Mouse (Mus musculus) olfactory bulb, adult 2 months (tissue): ENCODE data around the gene Insm1. TPM values are rescaled to one million over a fixed set of nuclear protein-coding genes. Genes with fewer than 3 reads are reported as not detected.

Experiments used
- H3K27ac ChIP-seq: fragments of 200-500 bp; 2 replicates; pipeline ENCODE4 v1.5.1; 2012; ENCODE audit warnings: low read depth, low read length; ENCODE audit not compliant: insufficient read depth
- H3K4me1 ChIP-seq: fragments of 200-500 bp; 2 replicates; pipeline ENCODE4 v1.6.1; 2012; ENCODE audit warnings: low read length; ENCODE audit not compliant: control insufficient read depth, insufficient read depth
- H3K4me3 ChIP-seq: fragments of 200-500 bp; 2 replicates; pipeline ENCODE4 v1.5.1; 2012; ENCODE audit warnings: mild to moderate bottlenecking, low read depth, low read length, moderate library complexity; ENCODE audit not compliant: insufficient read depth
- CTCF ChIP-seq: fragments of 200-500 bp; IDR thresholded peaks from 2 replicates; pipeline ENCODE4 v1.5.1; 2012; ENCODE audit warnings: low read depth, mild to moderate bottlenecking, low read length, moderate library complexity; ENCODE audit not compliant: insufficient read depth
- POLR2A ChIP-seq: fragments of 200-500 bp; IDR thresholded peaks from 2 replicates; pipeline ENCODE4 v1.6.1; 2012; ENCODE audit warnings: mild to moderate bottlenecking, low read depth, low read length, moderate library complexity; ENCODE audit not compliant: insufficient read depth
- WGBS: fragments of 180-500 bp; shearing (Covaris S2); methylation state at CpG from one replicate; pipeline ENCODE4 v1.1.7; 2018; 5-methylcytosine and 5-hydroxymethylcytosine counted together
- polyA plus RNA-seq: library from polyadenylated mRNA; stranded (reverse); fragments of >200 nt; gene quantifications from 2 replicates; pipeline ENCODE4 v1.2.4, GENCODE M21; 2012; ENCODE audit warnings: low replicate concordance; ENCODE audit not compliant: missing spikeins, insufficient read depth, insufficient read length

Insm1 gene
- polyA plus RNA-seq, 1 experiment = not detected

- Histone ChIP-seq H3K27ac (no peak overlapping the region), H3K4me1 (peaks cover 5% of the 10 kb centered on the region; the same call in 1 of the 2 replicates), H3K4me3 (no peak overlapping the region)
- WGBS = 55% methylated on average over 3 of the region's 3 CpGs
- TF ChIP-seq POLR2A (no peak), CTCF (no peak)
Measured at GRCm38 (mm10) chr2:146256321-146256875, 34.7 kb downstream of the Insm1 start.

- no peak for TF ChIP-seq POLR2A
- TF ChIP-seq CTCF = no peak
- H3K4me3 ChIP-seq = no peak overlapping the region
- peaks cover 5% of the 10 kb centered on the region for H3K4me1 ChIP-seq
- H3K27ac ChIP-seq = no peak overlapping the region
- WGBS = 40% methylated on average over 3 of the region's 3 CpGs
Measured at GRCm38 (mm10) chr2:146257037-146257436, 35.3 kb downstream of the Insm1 start.

- Histone ChIP-seq H3K27ac (no peak overlapping the region), H3K4me3 (no peak overlapping the region), H3K4me1 (peaks cover 9% of the 10 kb centered on the region)
- TF ChIP-seq POLR2A = no peak
- no peak for TF ChIP-seq CTCF
- WGBS = 95% methylated on average over 3 of the region's 3 CpGs
Measured at GRCm38 (mm10) chr2:146257609-146258008, 35.9 kb downstream of the Insm1 start.

- Histone ChIP-seq H3K4me3 (no peak overlapping the region), H3K27ac (peak overlapping the region; percentile 52), H3K4me1 (peaks cover 9% of the 10 kb centered on the region)
- TF ChIP-seq CTCF (no peak), POLR2A (no peak)
- WGBS = 44% methylated on average over 10 of the region's 10 CpGs
Measured at GRCm38 (mm10) chr2:146258736-146259469, 37.2 kb downstream of the Insm1 start.

- Histone ChIP-seq H3K4me1 (peaks cover 9% of the 10 kb centered on the region), H3K27ac (no peak overlapping the region), H3K4me3 (no peak overlapping the region)
- WGBS = 60% methylated on average over 18 of the region's 18 CpGs
- no peak for TF ChIP-seq CTCF
- no peak for TF ChIP-seq POLR2A
Measured at GRCm38 (mm10) chr2:146259787-146260560, 38.3 kb downstream of the Insm1 start.

GRCm38 (mm10) chr2:146261146-146261545 lies 39.4 kb downstream of the Insm1 start:
- no peak for TF ChIP-seq CTCF
- TF ChIP-seq POLR2A = no peak
- Histone ChIP-seq H3K4me1 (peaks cover 9% of the 10 kb centered on the region), H3K4me3 (no peak overlapping the region), H3K27ac (no peak overlapping the region)
- WGBS = 73% methylated on average over 4 of the region's 4 CpGs

- no peak for TF ChIP-seq POLR2A
- no peak for TF ChIP-seq CTCF
- 72% methylated on average over 10 of the region's 10 CpGs for WGBS
- Histone ChIP-seq H3K27ac (no peak overlapping the region), H3K4me1 (peaks cover 9% of the 10 kb centered on the region), H3K4me3 (no peak overlapping the region)
Measured at GRCm38 (mm10) chr2:146262215-146262614, 40.5 kb downstream of the Insm1 start.

- TF ChIP-seq CTCF (no peak), POLR2A (no peak)
- no peak overlapping the region for H3K27ac ChIP-seq
- H3K4me3 ChIP-seq = no peak overlapping the region
- H3K4me1 ChIP-seq = peaks cover 9% of the 10 kb centered on the region
Measured at GRCm38 (mm10) chr2:146262966-146263365, 41.2 kb downstream of the Insm1 start.

- WGBS = 76% methylated on average over 4 of the region's 4 CpGs
Measured at GRCm38 (mm10) chr2:146265045-146265444, 43.3 kb downstream of the Insm1 start.

More at GRCm38 (mm10) chr2:146265045-146265444, 43.3 kb downstream of the Insm1 start:
- H3K27ac ChIP-seq = no peak overlapping the region
- no peak for TF ChIP-seq CTCF
- TF ChIP-seq POLR2A = no peak
- H3K4me1 ChIP-seq = peaks cover 4% of the 10 kb centered on the region; the same call in 1 of the 2 replicates
- H3K4me3 ChIP-seq = no peak overlapping the region
